Mouse (Mus musculus): ENCODE measurements at regions not wholly inside any gene's neighbourhood (a gene's known extent, or its start where the extent isn't known, plus 50 kb on each side); places are given as distances from the start of the nearest gene placed in this dataset.

DNA sequence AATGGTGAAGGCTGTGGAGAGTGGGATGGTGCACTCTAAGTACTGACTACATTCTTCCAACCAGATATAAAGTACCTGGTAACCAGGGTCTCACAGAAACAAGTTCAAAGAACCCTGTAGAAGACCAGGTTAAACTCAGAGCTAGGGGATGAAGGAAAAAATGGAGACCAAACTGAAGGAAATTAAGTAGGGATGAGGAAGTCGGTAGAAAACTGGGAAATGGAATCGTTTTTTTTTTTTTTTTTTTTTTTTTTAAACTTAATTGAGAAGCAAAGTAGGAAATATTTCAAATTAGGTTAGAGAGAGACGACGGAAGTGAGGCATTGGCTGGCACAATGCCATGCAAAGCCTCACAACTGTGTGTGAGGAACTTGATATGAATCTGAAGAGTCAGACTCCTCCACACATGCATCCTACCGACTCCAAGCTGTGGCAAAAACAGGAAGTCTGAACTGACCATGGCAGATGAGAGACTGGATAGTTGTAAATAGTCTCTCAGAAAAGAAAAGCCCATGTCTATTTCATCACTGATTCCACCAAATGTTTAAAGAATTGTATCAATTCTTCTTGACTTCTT lies 194.2 kb downstream of the Etnk1 start:
- peaks cover 25% of the 10 kb centered on the region for H3K9me3 ChIP-seq (ENCODE audit: low read length)
- no peaks in the 10 kb centered on the region for H3K36me3 ChIP-seq (ENCODE audit: insufficient read depth, low read length)
- no peak for TF ChIP-seq CTCF (conservative IDR thresholded peaks at IDR 0.05; ENCODE audit: low read length)
- TF ChIP-seq POU5F1 (IDR thresholded peaks at IDR 0.05; ENCODE audit: borderline replicate concordance, low read length), result no peak
- TF ChIP-seq NANOG (IDR thresholded peaks at IDR 0.05; ENCODE audit: borderline replicate concordance, low read length), result no peak
- H3K4me1 ChIP-seq (replicated peaks; ENCODE audit: low read depth, low read length), result no peaks in the 10 kb centered on the region
- H3K4me3 ChIP-seq (replicated peaks; ENCODE audit: low read length), result no peak overlapping the region
- no peaks in the 10 kb centered on the region for H3K27me3 ChIP-seq (ENCODE audit: insufficient read depth, low read length)

DNA sequence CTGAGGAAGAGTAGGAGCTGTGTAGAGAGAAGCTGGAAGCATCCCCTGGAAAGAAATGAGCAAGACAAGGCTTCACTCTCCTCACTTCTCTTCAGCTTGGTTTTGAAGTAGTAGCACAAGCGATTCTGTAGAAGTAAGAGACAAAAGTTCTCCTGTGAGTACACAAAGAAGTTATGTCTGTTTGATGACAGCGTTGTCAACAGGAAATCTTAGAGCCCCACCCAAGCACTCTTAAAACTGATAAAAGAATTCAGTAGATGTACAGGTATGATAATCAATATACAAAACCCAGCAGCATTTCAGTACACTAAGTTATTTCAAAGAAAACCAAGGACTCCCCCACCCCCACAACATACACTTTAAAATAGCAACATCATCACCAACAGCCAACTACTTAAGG lies 194.9 kb downstream of the Etnk1 start:
- H3K36me3 ChIP-seq (ENCODE audit: insufficient read depth, low read length), result no peaks in the 10 kb centered on the region
- no peak overlapping the region for H3K4me3 ChIP-seq (replicated peaks; ENCODE audit: low read length)
- H3K4me1 ChIP-seq (replicated peaks; ENCODE audit: low read depth, low read length), result no peaks in the 10 kb centered on the region
- H3K27me3 ChIP-seq (ENCODE audit: insufficient read depth, low read length), result no peaks in the 10 kb centered on the region
- TF ChIP-seq POU5F1 (IDR thresholded peaks at IDR 0.05; ENCODE audit: borderline replicate concordance, low read length) (no peak), CTCF (conservative IDR thresholded peaks at IDR 0.05; ENCODE audit: low read length) (no peak), NANOG (IDR thresholded peaks at IDR 0.05; ENCODE audit: borderline replicate concordance, low read length) (no peak)
- peaks cover 33% of the 10 kb centered on the region for H3K9me3 ChIP-seq (ENCODE audit: low read length)

DNA sequence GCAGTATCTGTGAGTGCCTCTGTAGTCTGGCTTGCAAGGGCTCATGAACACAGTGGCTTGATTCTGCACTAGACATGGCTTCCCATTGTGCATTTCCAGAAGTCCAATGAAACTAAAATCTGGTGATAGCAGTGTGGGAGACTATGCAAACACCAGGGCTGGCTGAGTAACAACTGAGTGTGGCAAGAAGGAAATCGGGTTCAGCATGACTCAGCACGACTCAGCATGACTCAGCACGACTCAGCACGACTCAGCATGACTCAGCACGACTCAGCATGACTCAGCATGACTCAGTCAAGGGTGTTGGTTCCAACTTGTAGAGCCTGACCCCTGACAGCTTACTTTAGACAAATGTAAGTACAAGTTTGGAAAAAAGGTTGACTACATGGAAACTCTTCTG lies 198.8 kb downstream of the Etnk1 start:
- Histone ChIP-seq H3K9me3 (ENCODE audit: low read length) (peaks cover 37% of the 10 kb centered on the region), H3K36me3 (ENCODE audit: insufficient read depth, low read length) (no peaks in the 10 kb centered on the region), H3K4me1 (replicated peaks; ENCODE audit: low read depth, low read length) (no peaks in the 10 kb centered on the region), H3K4me3 (replicated peaks; ENCODE audit: low read length) (no peak overlapping the region), H3K27me3 (ENCODE audit: insufficient read depth, low read length) (no peaks in the 10 kb centered on the region)
- TF ChIP-seq NANOG (IDR thresholded peaks at IDR 0.05; ENCODE audit: borderline replicate concordance, low read length), result no peak
- no peak for TF ChIP-seq CTCF (conservative IDR thresholded peaks at IDR 0.05; ENCODE audit: low read length)
- TF ChIP-seq POU5F1 (IDR thresholded peaks at IDR 0.05; ENCODE audit: borderline replicate concordance, low read length), result no peak

DNA sequence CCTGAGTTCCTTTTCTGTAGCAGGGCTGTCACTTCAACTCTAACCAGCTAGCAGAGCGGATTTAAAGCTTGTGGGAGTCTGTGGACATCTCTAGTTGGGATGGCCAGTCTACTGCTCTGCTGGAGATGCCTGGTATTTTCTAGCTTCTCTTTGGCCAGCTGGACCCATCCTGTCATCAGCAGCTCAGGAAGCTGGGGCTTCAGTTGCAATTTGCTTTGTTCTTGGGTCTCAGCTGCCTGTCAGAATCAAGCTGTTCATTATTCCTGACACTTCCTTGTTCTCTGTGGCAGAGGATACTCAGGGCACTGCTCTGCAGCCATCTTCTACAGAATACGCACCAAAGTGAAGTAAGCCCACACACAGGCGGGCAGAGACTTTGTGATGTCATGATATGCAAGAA lies 200.8 kb downstream of the Etnk1 start:
- no peak overlapping the region for H3K4me3 ChIP-seq (replicated peaks; ENCODE audit: low read length)
- H3K9me3 ChIP-seq (ENCODE audit: low read length), result peaks cover 37% of the 10 kb centered on the region
- TF ChIP-seq NANOG (IDR thresholded peaks at IDR 0.05; ENCODE audit: borderline replicate concordance, low read length) (no peak), POU5F1 (IDR thresholded peaks at IDR 0.05; ENCODE audit: borderline replicate concordance, low read length) (no peak), CTCF (conservative IDR thresholded peaks at IDR 0.05; ENCODE audit: low read length) (no peak)
- H3K4me1 ChIP-seq (replicated peaks; ENCODE audit: low read depth, low read length), result no peaks in the 10 kb centered on the region
- no peaks in the 10 kb centered on the region for H3K27me3 ChIP-seq (ENCODE audit: insufficient read depth, low read length)
- H3K36me3 ChIP-seq (ENCODE audit: insufficient read depth, low read length), result no peaks in the 10 kb centered on the region

DNA sequence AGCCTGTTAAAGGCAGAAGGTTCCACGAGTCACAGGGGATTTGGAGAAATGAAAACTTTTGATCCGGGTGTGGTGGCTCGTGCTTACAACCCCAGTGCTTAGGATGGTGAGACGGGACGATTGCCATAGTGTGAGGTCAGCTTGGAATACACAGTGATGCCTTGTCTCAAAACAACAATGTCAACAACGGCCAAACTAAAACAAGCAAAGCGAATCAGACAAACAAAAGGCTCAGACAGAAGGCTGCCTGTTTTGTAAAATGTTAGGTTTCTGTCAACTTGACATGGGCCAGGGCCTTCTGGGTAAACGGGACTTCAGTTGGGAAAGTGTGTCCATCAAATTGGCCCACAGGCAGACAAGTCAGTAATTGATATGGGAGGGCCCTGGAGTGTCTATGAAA lies 201.6 kb downstream of the Etnk1 start:
- no peaks in the 10 kb centered on the region for H3K27me3 ChIP-seq (ENCODE audit: insufficient read depth, low read length)
- no peak overlapping the region for H3K4me3 ChIP-seq (replicated peaks; ENCODE audit: low read length)
- no peaks in the 10 kb centered on the region for H3K36me3 ChIP-seq (ENCODE audit: insufficient read depth, low read length)
- no peaks in the 10 kb centered on the region for H3K4me1 ChIP-seq (replicated peaks; ENCODE audit: low read depth, low read length)
- no peak for TF ChIP-seq POU5F1 (IDR thresholded peaks at IDR 0.05; ENCODE audit: borderline replicate concordance, low read length)
- no peak for TF ChIP-seq NANOG (IDR thresholded peaks at IDR 0.05; ENCODE audit: borderline replicate concordance, low read length)
- no peak for TF ChIP-seq CTCF (conservative IDR thresholded peaks at IDR 0.05; ENCODE audit: low read length)
- peaks cover 37% of the 10 kb centered on the region for H3K9me3 ChIP-seq (ENCODE audit: low read length)

DNA sequence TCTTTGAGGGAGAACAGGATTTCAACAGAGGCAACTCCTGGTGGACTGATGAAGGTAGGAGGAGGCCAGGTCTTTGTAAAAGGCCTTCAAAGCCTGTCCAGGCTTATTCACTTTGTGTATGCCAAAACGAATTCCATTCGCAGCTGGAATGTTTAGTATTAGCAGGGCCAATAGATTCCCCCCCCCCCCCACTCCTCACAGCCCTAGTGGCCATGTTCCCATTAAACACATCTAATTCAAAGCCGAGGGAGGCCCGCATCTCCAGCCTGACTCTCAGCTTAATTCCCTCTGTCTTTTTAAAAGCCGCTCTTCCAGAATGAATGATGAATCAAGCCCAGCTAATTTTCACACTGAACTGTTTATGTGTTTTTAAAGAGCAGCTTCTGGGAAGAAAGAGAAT lies 205.5 kb downstream of the Etnk1 start:
- Histone ChIP-seq H3K4me3 (replicated peaks; ENCODE audit: low read length) (no peak overlapping the region), H3K36me3 (ENCODE audit: insufficient read depth, low read length) (no peaks in the 10 kb centered on the region), H3K9me3 (ENCODE audit: low read length) (peaks cover 3% of the 10 kb centered on the region), H3K27me3 (ENCODE audit: insufficient read depth, low read length) (no peaks in the 10 kb centered on the region), H3K4me1 (replicated peaks; ENCODE audit: low read depth, low read length) (no peaks in the 10 kb centered on the region)
- TF ChIP-seq NANOG (IDR thresholded peaks at IDR 0.05; ENCODE audit: borderline replicate concordance, low read length), result no peak
- TF ChIP-seq POU5F1 (IDR thresholded peaks at IDR 0.05; ENCODE audit: borderline replicate concordance, low read length), result no peak
- no peak for TF ChIP-seq CTCF (conservative IDR thresholded peaks at IDR 0.05; ENCODE audit: low read length)

DNA sequence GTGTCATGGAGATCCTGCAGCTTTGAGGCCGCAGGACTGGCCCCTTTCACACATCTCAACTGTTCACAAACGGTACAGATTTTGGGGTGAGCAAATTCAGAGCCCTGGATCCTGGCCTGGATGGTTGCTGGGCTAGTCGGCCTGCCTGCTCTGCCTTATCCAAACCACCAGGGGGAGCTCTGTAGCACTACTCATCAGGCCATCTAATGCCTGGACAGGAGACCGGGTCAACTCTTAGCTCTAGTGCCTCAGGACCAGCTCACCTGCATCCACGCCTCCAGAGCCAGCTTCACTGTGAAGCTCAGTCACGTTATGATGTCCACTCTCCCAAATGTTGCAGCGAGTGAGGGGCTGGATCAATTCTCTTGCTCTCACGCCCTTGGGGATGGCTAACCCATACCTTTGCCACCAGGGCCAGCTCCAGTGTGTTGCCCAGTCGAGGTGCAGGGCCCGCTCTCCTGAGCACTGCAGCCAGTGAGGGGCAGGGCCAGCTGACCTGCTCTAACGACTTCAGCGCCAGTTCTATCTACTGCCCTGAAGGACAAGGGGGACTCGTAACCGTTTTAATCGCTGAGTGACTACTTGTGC lies 206.8 kb downstream of the Etnk1 start:
- TF ChIP-seq CTCF (conservative IDR thresholded peaks at IDR 0.05; ENCODE audit: low read length) (peak; percentile 89), POU5F1 (IDR thresholded peaks at IDR 0.05; ENCODE audit: borderline replicate concordance, low read length) (no peak)
- no peaks in the 10 kb centered on the region for H3K27me3 ChIP-seq (ENCODE audit: insufficient read depth, low read length)
- H3K4me1 ChIP-seq (replicated peaks; ENCODE audit: low read depth, low read length), result no peaks in the 10 kb centered on the region
- H3K9me3 ChIP-seq (ENCODE audit: low read length), result no peaks in the 10 kb centered on the region
- H3K4me3 ChIP-seq (replicated peaks; ENCODE audit: low read length), result no peak overlapping the region
- H3K36me3 ChIP-seq (ENCODE audit: insufficient read depth, low read length), result no peaks in the 10 kb centered on the region

DNA sequence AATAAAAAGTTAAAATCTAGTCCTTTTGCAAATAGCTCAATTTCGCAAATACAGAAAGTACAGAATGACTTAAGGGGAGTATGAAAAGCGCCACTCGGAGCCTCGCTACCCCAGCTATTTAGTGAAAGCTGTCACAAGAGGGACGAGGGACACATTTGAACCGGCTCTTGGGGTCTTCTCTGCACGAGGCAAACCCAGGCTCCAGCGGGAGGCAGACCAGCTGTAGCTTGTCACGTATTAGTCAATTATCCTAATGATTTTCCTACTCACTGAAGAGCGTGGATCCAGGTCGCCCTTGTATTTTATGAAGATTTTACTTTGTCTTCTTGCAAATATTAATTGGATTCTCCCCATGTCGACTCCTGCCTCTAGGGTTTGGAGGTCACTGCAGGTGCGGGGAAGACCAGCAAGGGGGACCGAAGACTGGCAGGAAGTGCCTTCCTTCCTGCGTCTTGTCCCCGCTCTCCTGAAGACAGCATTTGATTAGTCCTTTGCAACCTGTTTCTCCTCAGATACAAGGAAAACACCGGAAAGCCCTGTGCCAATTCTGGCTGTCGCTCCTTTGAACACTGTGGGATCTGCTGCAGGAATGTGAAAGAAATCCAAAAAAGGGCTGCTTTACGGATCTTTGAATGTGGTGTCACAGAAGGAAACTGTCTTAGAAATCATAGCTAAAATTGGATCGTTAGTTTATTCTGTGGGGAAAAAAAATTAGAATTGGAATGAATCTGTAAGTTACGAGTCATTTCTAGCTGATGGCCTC lies 209.1 kb downstream of the Etnk1 start:
- Histone ChIP-seq H3K4me3 (replicated peaks; ENCODE audit: low read length) (no peak overlapping the region), H3K4me1 (replicated peaks; ENCODE audit: low read depth, low read length) (no peaks in the 10 kb centered on the region), H3K36me3 (ENCODE audit: insufficient read depth, low read length) (no peaks in the 10 kb centered on the region), H3K9me3 (ENCODE audit: low read length) (no peaks in the 10 kb centered on the region), H3K27me3 (ENCODE audit: insufficient read depth, low read length) (no peaks in the 10 kb centered on the region)
- TF ChIP-seq POU5F1 (IDR thresholded peaks at IDR 0.05; ENCODE audit: borderline replicate concordance, low read length), result no peak
